Mouse (Mus musculus) myocyte (in vitro differentiated cells): ENCODE results near the gene Pgbd1. TPM values are rescaled to one million over a fixed set of nuclear protein-coding genes. Genes with fewer than 3 reads are reported as not detected.

Source experiments
- H3K27me3 ChIP-seq: one replicate; pipeline ENCODE4 v1.6.1; 2011; ENCODE audit not compliant: control insufficient read depth, insufficient read depth, insufficient read length
- H3K36me3 ChIP-seq: one replicate; pipeline ENCODE4 v1.6.1; 2011; ENCODE audit not compliant: control insufficient read depth, insufficient read depth
- H3K4me2 ChIP-seq: one replicate; pipeline ENCODE4 v1.6.1; 2011; ENCODE audit warnings: low read depth, control low read depth
- H3K4me3 ChIP-seq: one replicate; pipeline ENCODE4 v1.5.1; 2011; ENCODE audit warnings: mild to moderate bottlenecking, control low read depth, moderate library complexity
- H3K79me2 ChIP-seq: one replicate; pipeline ENCODE4 v1.6.1; 2011; ENCODE audit not compliant: control insufficient read depth, insufficient read depth
- H3ac ChIP-seq: one replicate; pipeline ENCODE4 v1.6.1; 2011; ENCODE audit not compliant: control insufficient read depth, insufficient read length
- CEBPB ChIP-seq: IDR thresholded peaks from 2 replicates; pipeline ENCODE4 v1.6.1; 2011; ENCODE audit warnings: mild to moderate bottlenecking, moderate library complexity; ENCODE audit not compliant: poor library complexity, insufficient read depth, severe bottlenecking
- E2F4 ChIP-seq: IDR thresholded peaks from one replicate; pipeline ENCODE4 v1.6.1; 2011; ENCODE audit warnings: mild to moderate bottlenecking, control low read depth, moderate library complexity; ENCODE audit not compliant: insufficient read depth
- MAX ChIP-seq: IDR thresholded peaks from one replicate; pipeline ENCODE4 v1.6.1; 2011; ENCODE audit warnings: low read depth, mild to moderate bottlenecking, control low read depth
- MYOD1 ChIP-seq, 3 experiments: IDR thresholded peaks; one replicate each; pipeline ENCODE4 v1.6.1; 2011; ENCODE audit warnings: control low read depth in 2 of 3, low read depth in 2 of 3, mild to moderate bottlenecking in 2 of 3, moderate library complexity in 1 of 3; ENCODE audit not compliant: insufficient read length in 2 of 3, control insufficient read depth in 1 of 3
- MYOG ChIP-seq, 3 experiments: IDR thresholded peaks; one replicate each; pipeline ENCODE4 v1.6.1; 2011; ENCODE audit warnings: control low read depth in 2 of 3, low read depth in 2 of 3, mild to moderate bottlenecking in 2 of 3; ENCODE audit not compliant: insufficient read length in 2 of 3, control insufficient read depth in 1 of 3, insufficient read depth in 1 of 3
- POLR2A ChIP-seq: IDR thresholded peaks from one replicate; pipeline ENCODE4 v1.6.1; 2011; ENCODE audit warnings: low read depth, mild to moderate bottlenecking, control low read depth, moderate library complexity; ENCODE audit not compliant: insufficient read length
- POLR2AphosphoS2 ChIP-seq: IDR thresholded peaks from one replicate; pipeline ENCODE4 v1.6.1; 2011; ENCODE audit warnings: low read depth, control low read depth; ENCODE audit not compliant: insufficient read length
- REST ChIP-seq: IDR thresholded peaks from one replicate; pipeline ENCODE4 v1.6.1; 2011; ENCODE audit warnings: mild to moderate bottlenecking, control low read depth, moderate library complexity; ENCODE audit not compliant: insufficient read depth, insufficient read length
- SRF ChIP-seq: IDR thresholded peaks from one replicate; pipeline ENCODE4 v1.6.1; 2011; ENCODE audit warnings: low read depth; ENCODE audit not compliant: control insufficient read depth, insufficient read length
- TCF12 ChIP-seq: IDR thresholded peaks from one replicate; pipeline ENCODE4 v1.6.1; 2011; ENCODE audit warnings: mild to moderate bottlenecking, control low read depth; ENCODE audit not compliant: poor library complexity, insufficient read depth, severe bottlenecking
- TCF3 ChIP-seq: IDR thresholded peaks from one replicate; pipeline ENCODE4 v1.6.1; 2011; ENCODE audit warnings: low read depth, control low read depth; ENCODE audit not compliant: insufficient read length
- USF1 ChIP-seq: IDR thresholded peaks from one replicate; pipeline ENCODE4 v1.6.1; 2011; ENCODE audit warnings: low read depth, mild to moderate bottlenecking, control low read depth, moderate library complexity
- polyA plus RNA-seq: library from polyadenylated mRNA; unstranded; fragments of >200 nt; fragmentation: generic; extraction: Trizol; gene quantifications from one replicate; pipeline ENCODE4 v1.2.1, GENCODE M21; 2012; ENCODE audit warnings: missing spikeins

Gene Pgbd1
- polyA plus RNA-seq, 1 experiment: 0.13 TPM

- TF ChIP-seq MYOG (IDR thresholded peaks at IDR 0.05; ENCODE audit: control insufficient read depth in 1 of 3, insufficient read depth in 1 of 3, insufficient read length in 2 of 3, low read depth in 2 of 3): peak in 1 of 3 experiments; percentile 47
- peak; percentile 42 for TF ChIP-seq E2F4
- no peak for TF ChIP-seq POLR2AphosphoS2
- TF ChIP-seq POLR2A: no peak
- no peak for TF ChIP-seq USF1
- TF ChIP-seq TCF12: no peak
- no peak for TF ChIP-seq TCF3
- no peak for TF ChIP-seq CEBPB
- peak in 2 of 3 experiments; percentile 33 to 47 for TF ChIP-seq MYOD1 (IDR thresholded peaks at IDR 0.05; ENCODE audit: control insufficient read depth in 1 of 3, insufficient read length in 2 of 3, low read depth in 2 of 3)
- TF ChIP-seq MAX: peak; percentile 9
- TF ChIP-seq SRF: peak; percentile 66
- TF ChIP-seq REST: no peak
- Histone ChIP-seq H3K4me3 (peak overlapping the region; percentile 38), H3K27me3 (no peaks in the 10 kb centered on the region), H3K36me3 (no peaks in the 10 kb centered on the region), H3ac (no peak overlapping the region), H3K4me2 (peak overlapping the region; percentile 88), H3K79me2 (no peaks in the 10 kb centered on the region)
Observed at GRCm38 (mm10) chr13:21407969-21408804, 32.7 kb downstream of the Pgbd1 start.

GRCm38 (mm10) chr13:21407341-21407740 is 33.5 kb downstream of the Pgbd1 start:
- Histone ChIP-seq H3K4me3 (peak overlapping the region; percentile 38), H3K4me2 (peak overlapping the region; percentile 88), H3ac (no peak overlapping the region), H3K27me3 (no peaks in the 10 kb centered on the region), H3K79me2 (peaks cover under 1% of the 10 kb centered on the region), H3K36me3 (no peaks in the 10 kb centered on the region)
- TF ChIP-seq TCF3: no peak
- no peak for TF ChIP-seq MAX
- no peak for TF ChIP-seq REST
- no peak for TF ChIP-seq USF1
- no peak for TF ChIP-seq POLR2AphosphoS2
- no peak for TF ChIP-seq TCF12
- no peak for TF ChIP-seq E2F4
- no peak for TF ChIP-seq SRF
- TF ChIP-seq CEBPB: no peak
- no peak for TF ChIP-seq POLR2A
- TF ChIP-seq MYOD1 (IDR thresholded peaks at IDR 0.05; ENCODE audit: control insufficient read depth in 1 of 3, insufficient read length in 2 of 3, low read depth in 2 of 3): no peak
- no peak for TF ChIP-seq MYOG (IDR thresholded peaks at IDR 0.05; ENCODE audit: control insufficient read depth in 1 of 3, insufficient read depth in 1 of 3, insufficient read length in 2 of 3, low read depth in 2 of 3)

- Histone ChIP-seq H3ac (no peak overlapping the region), H3K27me3 (no peaks in the 10 kb centered on the region), H3K36me3 (peaks cover 13% of the 10 kb centered on the region), H3K4me2 (peak overlapping the region; percentile 47), H3K4me3 (peak overlapping the region; percentile 70), H3K79me2 (peaks cover 35% of the 10 kb centered on the region)
- TF ChIP-seq MYOG (IDR thresholded peaks at IDR 0.05; ENCODE audit: control insufficient read depth in 1 of 3, insufficient read depth in 1 of 3, insufficient read length in 2 of 3, low read depth in 2 of 3) (no peak), MYOD1 (IDR thresholded peaks at IDR 0.05; ENCODE audit: control insufficient read depth in 1 of 3, insufficient read length in 2 of 3, low read depth in 2 of 3) (no peak), SRF (no peak), USF1 (no peak), MAX (no peak), TCF3 (no peak), POLR2AphosphoS2 (no peak)
Observed at GRCm38 (mm10) chr13:21402848-21403247, 38.0 kb downstream of the Pgbd1 start.

GRCm38 (mm10) chr13:21402287-21402846 is 38.5 kb downstream of the Pgbd1 start, which contains the start of gene Zkscan3:
Zkscan3 (minus strand) TSS chr13:21402755.
- Histone ChIP-seq H3K4me3 (peak within 1 kb of the TSS; percentile 70), H3K4me2 (peak within 1 kb of the TSS; percentile 72), H3K36me3 (peaks cover 13% of the 10 kb centered on the region), H3K79me2 (peaks cover 35% of the 10 kb centered on the region), H3K27me3 (no peaks in the 10 kb centered on the region), H3ac (peak within 1 kb of the TSS; percentile 31)
- TF ChIP-seq REST (no peak), SRF (no peak), E2F4 (no peak), POLR2A (peak; percentile 82), POLR2AphosphoS2 (peak; percentile 79)
